Mouse (Mus musculus) liver, postnatal 0 days (tissue): ENCODE measurements around the gene Gtpbp6.

Experiments
- CTCF ChIP-seq: sonication (generic); IDR thresholded peaks from 2 replicates; pipeline ENCODE4 v1.5.1; 2016; ENCODE audit warnings: antibody characterized with exemption, low read depth
- EP300 ChIP-seq: IDR thresholded peaks from 2 replicates; pipeline ENCODE4 v1.6.1; 2016; ENCODE audit warnings: antibody characterized with exemption, low read depth, mild to moderate bottlenecking

- TF ChIP-seq CTCF (no peak), EP300 (no peak)
Measured at GRCm38 (mm10) chr5:110139325-110139724, 31.3 kb upstream of the Gtpbp6 start.
